ENCODE assay signal across 19 mouse cellular contexts in the genomic region with DNA sequence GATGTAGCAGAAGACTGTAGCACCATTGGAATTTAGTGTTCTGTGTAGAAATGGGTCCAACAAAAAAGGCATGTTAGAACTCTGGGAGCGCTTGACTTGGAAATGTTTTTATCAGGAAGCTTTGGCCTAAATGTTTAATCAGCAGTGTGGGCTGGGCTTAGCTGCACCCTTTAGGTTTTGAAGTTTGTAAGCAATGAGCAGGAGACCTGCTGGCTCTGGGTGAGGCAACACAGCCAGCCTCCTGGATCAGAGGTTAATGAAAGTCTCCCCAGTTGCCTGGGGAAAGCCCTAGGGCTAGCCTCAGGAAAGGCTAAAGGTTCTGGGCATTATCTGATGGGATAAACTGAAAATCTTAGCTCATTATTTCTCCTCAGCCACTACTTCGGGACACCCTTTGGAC. TPM values are rescaled to one million over a fixed set of nuclear protein-coding genes. Genes with fewer than 3 reads are reported as not detected.
"Had no signal": no experiment of that assay in that cellular context is flagged by ENCODE, and none has a peak within 500 bp of the region (broad histone marks: within the 10 kb centered on the region; RNA-seq: fewer than 3 reads in every experiment).

No protein-coding gene starts in this region.

- H3K4me1 ChIP-seq: limb, embryonic 10.5 days; liver, embryonic 15.5 days had no signal

- H3K9me3 ChIP-seq: limb, embryonic 10.5 days; liver, embryonic 15.5 days; neural tube, embryonic 13.5 days had no signal

- H3K4me3 ChIP-seq: layer of hippocampus, adult 2 months; limb, embryonic 10.5 days; liver, embryonic 15.5 days; neural tube, embryonic 13.5 days had no signal

- ATAC-seq: inflammation-experienced regulatory T-cells, adult 6 months had no signal

- DNase-seq: kidney, adult 11 months; kidney, adult 9 months; kidney, postnatal 36 days; lung, embryonic 14.5 days; lung, postnatal 10 days; lung, postnatal 4 days; right cerebral cortex, adult 18-20 months; right cerebral cortex, postnatal 25 days; thymus, postnatal 4 days had no signal

- H3K9ac ChIP-seq: liver, embryonic 15.5 days; lung, embryonic 14.5 days; neural tube, embryonic 13.5 days had no signal

- H3K36me3 ChIP-seq: limb, embryonic 10.5 days; liver, embryonic 15.5 days; neural tube, embryonic 13.5 days had no signal

- H3K27ac ChIP-seq: kidney, postnatal 0 days; layer of hippocampus, adult 2 months; limb, embryonic 10.5 days; liver, embryonic 15.5 days had no signal

- H3K4me2 ChIP-seq: liver, embryonic 11.5 days; liver, embryonic 15.5 days; lung, embryonic 14.5 days; neural tube, embryonic 13.5 days had no signal

- H3K27me3 ChIP-seq: liver, embryonic 15.5 days; neural tube, embryonic 13.5 days had no signal

RNA-seq across cellular contexts. Expression of a gene that starts 58.2 kb away (rescaled TPM):
- total RNA-seq: megakaryocyte, adult 5-6 weeks; monocyte, adult 5-6 weeks had no signal
- polyA plus RNA-seq: inflammation-experienced regulatory T-cells, adult 6 months; kidney, postnatal 0 days; limb, embryonic 10.5 days; liver, embryonic 15.5 days; lung, embryonic 14.5 days; thymus, postnatal 0 days had no signal
